Mouse (Mus musculus): ENCODE measurements at regions not wholly inside any gene's neighbourhood (a gene's known extent, or its start where the extent isn't known, plus 50 kb on each side); places are given as distances from the start of the nearest gene placed in this dataset.

GRCm38 (mm10) chr2:78011821-78012220, 65.6 kb upstream of the Cwc22 start:
- WGBS = 87% methylated on average over 2 of the region's 2 CpGs
- Histone ChIP-seq H3K27ac (no peak overlapping the region), H3K4me2 (no peak overlapping the region)

GRCm38 (mm10) chr2:78011051-78011800, 65.1 kb upstream of the Cwc22 start:
- Histone ChIP-seq H3K9me3 (replicated peaks) (no peaks in the 10 kb centered on the region), H3K4me2 (no peak overlapping the region), H3K27ac (no peak overlapping the region), H3K9ac (no peak overlapping the region), H3K4me3 (replicated peaks) (no peak overlapping the region), H3K27me3 (no peaks in the 10 kb centered on the region), H3K36me3 (no peaks in the 10 kb centered on the region), H3K4me1 (no peaks in the 10 kb centered on the region)
- 92% methylated on average over 2 of the region's 2 CpGs for WGBS
- no peak for ATAC-seq (replicated peaks; ENCODE audit: low FRiP score)

More at GRCm38 (mm10) chr2:78011821-78012220, 65.6 kb upstream of the Cwc22 start:
- H3K27me3 ChIP-seq = no peaks in the 10 kb centered on the region
- no peak overlapping the region for H3K4me3 ChIP-seq (replicated peaks)
- no peak for ATAC-seq (replicated peaks; ENCODE audit: low FRiP score)
- H3K4me1 ChIP-seq = no peaks in the 10 kb centered on the region
- H3K9me3 ChIP-seq (replicated peaks) = no peaks in the 10 kb centered on the region
- no peaks in the 10 kb centered on the region for H3K36me3 ChIP-seq
- H3K9ac ChIP-seq = no peak overlapping the region

- H3K27me3 ChIP-seq = no peaks in the 10 kb centered on the region
- no peak overlapping the region for H3K4me3 ChIP-seq (replicated peaks)
- H3K36me3 ChIP-seq = no peaks in the 10 kb centered on the region
- H3K9me3 ChIP-seq (replicated peaks) = no peaks in the 10 kb centered on the region
- WGBS = 88% methylated on average over 5 of the region's 5 CpGs
- H3K27ac ChIP-seq = no peak overlapping the region
- H3K4me2 ChIP-seq = no peak overlapping the region
- H3K4me1 ChIP-seq = no peaks in the 10 kb centered on the region
- ATAC-seq (replicated peaks; ENCODE audit: low FRiP score) = no peak
- H3K9ac ChIP-seq = no peak overlapping the region
These were observed 64.0 kb upstream of the Cwc22 start for GRCm38 (mm10) chr2:78010066-78010690.

GRCm38 (mm10) chr2:78008094-78008493, 61.9 kb upstream of the Cwc22 start:
- H3K27me3 ChIP-seq = no peaks in the 10 kb centered on the region
- no peaks in the 10 kb centered on the region for H3K9me3 ChIP-seq (replicated peaks)
- H3K4me1 ChIP-seq = no peaks in the 10 kb centered on the region
- no peak overlapping the region for H3K27ac ChIP-seq
- WGBS = 89% methylated on average over 1 of the region's 1 CpGs
- no peaks in the 10 kb centered on the region for H3K36me3 ChIP-seq
- H3K4me2 ChIP-seq = no peak overlapping the region
- H3K4me3 ChIP-seq (replicated peaks) = no peak overlapping the region
- no peak overlapping the region for H3K9ac ChIP-seq
- no peak for ATAC-seq (replicated peaks; ENCODE audit: low FRiP score)

GRCm38 (mm10) chr2:78005402-78006021, 59.3 kb upstream of the Cwc22 start:
- no peaks in the 10 kb centered on the region for H3K36me3 ChIP-seq
- no peaks in the 10 kb centered on the region for H3K27me3 ChIP-seq
- ATAC-seq (replicated peaks; ENCODE audit: low FRiP score) = no peak
- H3K9me3 ChIP-seq (replicated peaks) = no peaks in the 10 kb centered on the region
- H3K4me1 ChIP-seq = no peaks in the 10 kb centered on the region
- no peak overlapping the region for H3K9ac ChIP-seq
- WGBS = 43% methylated on average over 7 of the region's 7 CpGs
- no peak overlapping the region for H3K27ac ChIP-seq
- H3K4me2 ChIP-seq = no peak overlapping the region
- no peak overlapping the region for H3K4me3 ChIP-seq (replicated peaks)

- 71% methylated on average over 5 of the region's 5 CpGs for WGBS
- Histone ChIP-seq H3K36me3 (no peaks in the 10 kb centered on the region), H3K4me2 (no peak overlapping the region), H3K9me3 (replicated peaks) (no peaks in the 10 kb centered on the region), H3K27me3 (no peaks in the 10 kb centered on the region), H3K9ac (no peak overlapping the region), H3K4me1 (no peaks in the 10 kb centered on the region), H3K27ac (no peak overlapping the region), H3K4me3 (replicated peaks) (no peak overlapping the region)
- ATAC-seq (replicated peaks; ENCODE audit: low FRiP score) = no peak
These were observed 58.3 kb upstream of the Cwc22 start for GRCm38 (mm10) chr2:78004426-78004825.
